Mouse (Mus musculus) layer of hippocampus, adult 11-12 months (tissue): ENCODE results near the gene Ppie.
"Not testable (repeated sequence)": the region's sequence is repeated elsewhere in the genome, so short reads cannot be mapped to it uniquely, and the experiment has no call there.

Source experiments
- DNase-seq: peaks from one replicate; pipeline ENCODE4 v3.0.0; 2022; ENCODE audit warnings: low spot score

Gene Ppie

DNA sequence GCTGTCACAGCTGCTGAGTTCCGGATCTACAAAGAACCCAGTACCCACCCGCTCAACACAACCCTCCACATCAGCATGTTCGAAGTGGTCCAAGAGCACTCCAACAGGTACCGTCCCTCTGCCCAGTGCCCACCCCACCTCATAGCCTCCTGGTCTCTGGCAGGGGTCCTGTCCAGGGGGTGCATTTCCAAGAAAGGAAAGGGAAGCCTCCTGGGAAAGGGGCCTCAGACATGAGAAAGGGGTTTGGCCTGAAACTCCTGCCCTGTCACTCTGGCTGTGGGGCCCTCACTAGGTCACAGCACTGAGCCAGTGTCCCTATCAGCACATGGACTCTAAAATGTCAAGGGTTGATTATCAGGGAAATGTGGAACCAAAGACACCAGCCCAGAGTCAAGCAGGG is 25.1 kb downstream of the Ppie start:
- DNase-seq, result not testable (repeated sequence)

DNA sequence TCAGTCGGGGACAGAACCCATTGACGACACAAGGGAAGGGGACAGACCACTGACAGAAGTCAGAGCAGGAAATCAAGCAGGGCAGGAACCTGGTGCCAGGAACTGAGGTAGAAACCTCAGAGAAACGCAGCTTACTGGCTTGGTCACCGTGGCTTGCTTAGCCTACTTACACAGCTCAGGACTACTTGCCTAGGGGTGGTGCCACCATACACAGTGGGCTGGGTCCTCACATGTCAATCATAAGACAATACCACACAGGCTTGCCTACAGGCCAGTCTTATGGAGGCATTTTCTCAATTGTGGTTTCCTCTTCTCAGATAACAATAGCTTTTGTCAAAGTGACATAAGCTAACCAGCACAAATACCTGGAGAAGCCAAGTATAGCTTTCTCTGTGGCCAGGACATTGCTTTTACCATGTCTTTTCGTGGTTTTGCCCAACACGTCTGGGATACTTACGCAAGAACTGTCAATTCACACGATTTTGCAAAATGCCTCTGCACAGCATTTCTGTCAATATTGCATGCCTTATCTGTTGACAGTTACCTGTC is 27.5 kb downstream of the Ppie start:
- DNase-seq, result no peak

DNA sequence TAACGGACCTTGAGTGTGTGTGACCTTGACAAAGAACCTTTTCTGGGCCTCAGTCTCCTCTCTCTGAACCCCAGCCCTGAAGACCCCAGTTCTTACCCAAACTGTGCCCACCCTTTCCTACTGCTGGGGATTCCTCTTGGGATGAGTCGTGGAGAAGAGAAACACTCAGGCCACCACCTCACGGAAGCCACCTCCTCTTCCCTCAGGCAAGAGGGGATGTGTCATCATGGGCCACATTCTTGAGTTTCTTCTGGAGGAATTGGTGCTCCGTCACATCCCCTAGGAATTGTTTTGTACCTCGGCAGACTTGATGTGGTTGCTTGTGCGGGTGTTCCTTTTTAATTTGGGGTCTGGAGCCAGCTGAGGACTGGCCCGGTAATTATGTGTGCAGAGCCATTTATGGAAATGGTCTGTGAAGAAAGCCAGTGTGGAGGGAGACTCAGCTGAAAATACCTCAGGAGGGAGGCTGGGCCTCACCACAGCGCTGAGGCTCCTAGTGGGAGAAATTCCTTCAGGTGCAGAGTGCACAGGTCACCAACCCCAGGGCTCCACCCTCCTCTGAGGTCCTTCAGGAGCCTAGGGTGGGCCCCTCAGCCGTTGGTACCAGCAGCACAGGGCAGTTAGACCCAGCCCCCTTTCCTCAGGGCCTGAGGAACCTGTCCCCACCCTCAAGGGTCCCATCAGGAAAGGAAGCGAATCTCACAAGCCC is 28.3 kb downstream of the Ppie start:
- not testable (repeated sequence) for DNase-seq

DNA sequence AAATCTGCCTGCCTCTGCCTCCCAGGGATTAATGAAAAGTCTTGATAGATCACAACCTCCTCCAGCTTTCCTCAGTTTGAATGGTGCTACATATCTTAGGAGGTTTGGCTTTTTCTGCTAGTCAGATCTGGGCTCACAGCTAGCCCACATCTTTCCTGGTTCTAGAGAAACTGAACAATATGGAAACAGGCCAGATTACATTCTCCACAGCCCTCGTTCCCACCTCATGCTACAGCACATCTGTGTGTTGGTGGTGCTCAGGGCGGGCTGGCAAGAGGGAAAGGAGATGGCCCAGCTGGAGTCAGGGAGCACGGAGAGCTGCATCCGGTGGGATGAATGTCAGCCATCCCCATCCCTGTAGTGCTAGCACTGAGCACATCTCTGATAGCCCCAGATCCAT is 29.0 kb downstream of the Ppie start:
- DNase-seq, result no peak

DNA sequence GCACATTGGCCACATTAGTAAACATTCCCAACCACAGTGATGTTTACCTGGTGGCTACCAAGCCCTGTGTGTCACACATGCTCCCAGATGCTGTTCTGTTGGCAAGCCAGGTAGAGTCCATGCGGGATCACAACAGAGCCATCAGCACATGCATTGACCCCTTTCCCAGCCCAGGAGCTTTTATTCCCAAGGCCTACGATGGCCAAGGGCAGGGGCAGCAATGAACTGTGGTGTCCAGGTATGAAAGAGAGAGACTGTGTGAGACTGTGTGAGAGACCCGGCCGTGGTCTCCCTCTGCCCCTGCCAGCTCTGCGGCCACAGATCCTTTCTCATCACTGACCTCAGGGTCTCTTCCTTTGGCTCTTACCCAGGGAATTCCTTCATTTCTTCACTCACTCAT is 31.7 kb downstream of the Ppie start:
- DNase-seq, result no peak

DNA sequence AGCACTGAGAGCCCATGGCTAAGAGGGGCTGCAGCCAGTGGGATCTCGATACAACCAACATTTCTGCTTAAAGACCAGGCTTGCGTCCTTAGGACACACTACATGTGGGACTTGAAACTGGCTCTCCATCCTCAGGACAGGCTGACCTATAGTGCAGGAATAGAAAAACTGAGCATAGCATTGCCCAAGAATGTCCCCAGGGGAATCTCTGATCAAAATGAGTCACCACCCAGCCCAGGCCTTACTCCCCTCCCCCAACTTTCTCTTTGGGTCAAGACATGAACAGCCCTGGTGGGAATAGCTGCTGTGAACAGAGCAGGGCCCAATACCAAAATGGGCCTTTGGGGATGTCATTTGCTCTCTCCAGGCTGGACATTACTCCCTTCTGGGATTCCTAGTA is 32.9 kb downstream of the Ppie start:
- DNase-seq, result no peak

DNA sequence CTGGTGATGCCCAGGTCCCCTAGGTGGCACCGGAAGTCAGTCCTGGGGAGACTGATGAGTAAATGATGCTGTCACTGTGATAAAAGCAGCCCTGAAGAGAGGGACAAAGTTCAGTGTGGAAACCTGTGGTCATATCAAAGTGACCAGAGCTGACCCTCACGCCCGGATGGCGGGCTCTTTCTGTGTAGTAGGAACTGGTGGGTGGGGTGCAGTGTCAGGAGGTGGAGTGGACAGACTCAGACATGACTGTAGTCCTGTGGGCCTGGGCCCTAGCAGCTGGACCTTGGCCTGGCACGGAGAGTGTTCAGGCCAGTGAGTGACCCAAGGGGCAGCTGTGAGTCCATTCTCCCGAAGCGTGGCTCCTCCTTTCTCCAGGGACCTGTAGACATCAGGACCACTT is 33.8 kb downstream of the Ppie start:
- DNase-seq, result not testable (repeated sequence)

DNA sequence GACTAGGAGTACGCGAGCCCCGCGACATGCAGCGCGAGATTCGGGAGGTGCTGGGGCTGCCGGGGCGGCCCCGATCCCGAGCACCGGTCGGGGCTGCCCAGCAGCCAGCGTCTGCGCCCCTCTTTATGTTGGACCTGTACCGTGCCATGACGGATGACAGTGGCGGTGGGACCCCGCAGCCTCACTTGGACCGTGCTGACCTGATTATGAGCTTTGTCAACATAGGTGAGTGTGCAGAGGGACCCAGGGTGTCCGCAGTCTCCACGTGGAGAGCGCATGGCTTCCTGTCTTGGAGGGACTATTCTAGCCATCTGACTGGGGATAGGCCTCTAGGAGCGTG is 34.3 kb downstream of the Ppie start:
- DNase-seq, result no peak

DNA sequence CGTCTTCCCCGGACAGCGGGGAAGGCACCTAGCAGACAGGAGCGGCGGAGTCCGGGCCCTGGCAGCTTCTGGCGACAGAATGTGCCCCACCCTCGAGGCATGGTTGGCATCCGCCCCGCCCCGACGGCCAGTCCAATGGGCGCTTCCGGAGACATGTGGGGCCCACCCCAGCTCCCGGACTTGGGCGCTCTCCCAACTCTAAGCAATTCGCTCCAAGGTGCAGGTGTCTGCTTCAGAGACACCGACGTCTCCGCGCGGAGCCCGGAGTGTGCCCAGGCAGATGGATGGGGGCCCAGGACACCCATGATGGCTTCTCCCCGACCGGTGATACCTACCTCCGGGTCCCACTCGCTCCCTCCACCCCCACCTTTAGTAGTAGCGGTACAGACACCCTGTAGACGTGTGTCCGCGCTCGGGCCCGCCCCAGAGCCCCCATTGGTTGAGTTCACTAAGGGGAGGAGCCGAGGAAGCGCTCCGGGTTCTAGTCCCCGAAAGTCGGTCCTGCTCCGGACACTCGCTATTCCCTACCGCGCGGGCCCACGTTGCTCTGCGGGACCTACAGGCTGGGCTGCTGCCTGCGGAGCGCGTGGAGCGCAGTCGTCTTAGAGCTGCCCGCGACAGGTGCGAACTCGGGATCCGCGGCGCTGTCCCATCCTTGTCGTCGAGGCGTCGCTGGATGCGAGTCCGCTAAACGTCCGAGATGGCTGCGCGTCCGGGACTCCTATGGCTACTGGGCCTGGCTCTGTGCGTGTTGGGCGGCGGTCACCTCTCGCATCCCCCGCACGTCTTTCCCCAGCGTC is 34.9 kb downstream of the Ppie start, which contains the start of gene Bmp8b:
Gene Bmp8b (plus strand): TSS at position 515 of the 800 bp plus-strand sequence.
- DNase-seq, result no peak

DNA sequence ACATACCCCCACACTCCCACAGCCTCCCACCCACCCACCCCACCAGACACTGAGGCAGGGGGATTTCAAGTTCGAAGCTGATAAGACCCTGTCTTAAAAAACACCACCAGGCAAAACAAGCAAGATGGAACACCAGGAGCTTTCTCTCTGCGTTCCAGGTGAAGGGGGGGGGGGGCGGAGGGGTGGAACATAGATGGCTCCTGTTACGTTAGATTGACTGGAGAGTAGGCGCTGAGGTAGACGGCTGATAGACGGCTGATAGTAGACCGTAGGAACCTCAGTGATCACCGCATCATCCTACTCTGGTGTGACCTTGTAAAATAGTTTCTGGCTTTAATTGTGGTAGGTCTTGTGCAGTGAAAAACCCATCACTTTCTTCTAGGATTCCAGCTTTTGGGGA is 45.9 kb downstream of the Ppie start:
- DNase-seq, result no peak

DNA sequence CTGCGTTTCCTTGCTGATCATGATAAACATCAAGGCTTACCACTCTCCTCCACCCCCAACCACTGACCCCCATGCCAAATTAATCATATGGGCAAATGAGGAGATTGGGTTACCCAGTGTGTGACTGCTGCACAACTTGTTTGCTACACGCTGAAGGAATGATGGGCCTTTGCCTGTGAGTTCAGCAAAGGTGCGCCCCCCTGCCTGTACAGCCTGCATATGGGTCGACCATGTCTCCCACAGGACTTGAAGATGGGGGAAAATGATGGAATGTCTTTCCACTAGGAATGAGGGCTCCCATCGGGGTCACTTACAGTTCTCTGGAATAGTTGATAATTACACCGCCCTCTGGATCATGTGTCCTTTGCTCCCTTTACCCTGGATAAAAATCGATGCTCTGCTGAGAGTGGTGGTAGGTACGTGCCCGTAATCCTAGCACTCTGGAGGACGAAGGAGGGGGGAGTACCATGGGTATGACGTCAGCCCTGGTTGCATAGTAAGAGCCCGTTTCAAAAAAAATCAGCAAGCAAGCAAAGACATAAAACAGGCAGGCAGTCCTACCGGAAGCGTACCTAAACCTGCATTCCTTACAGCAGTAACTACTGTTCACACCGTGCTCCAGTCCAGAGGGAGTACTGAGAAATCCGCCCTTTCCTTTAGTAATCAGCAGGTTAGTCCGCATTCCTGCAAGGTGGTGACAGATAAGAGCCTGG is 46.5 kb downstream of the Ppie start:
- DNase-seq, result no peak

DNA sequence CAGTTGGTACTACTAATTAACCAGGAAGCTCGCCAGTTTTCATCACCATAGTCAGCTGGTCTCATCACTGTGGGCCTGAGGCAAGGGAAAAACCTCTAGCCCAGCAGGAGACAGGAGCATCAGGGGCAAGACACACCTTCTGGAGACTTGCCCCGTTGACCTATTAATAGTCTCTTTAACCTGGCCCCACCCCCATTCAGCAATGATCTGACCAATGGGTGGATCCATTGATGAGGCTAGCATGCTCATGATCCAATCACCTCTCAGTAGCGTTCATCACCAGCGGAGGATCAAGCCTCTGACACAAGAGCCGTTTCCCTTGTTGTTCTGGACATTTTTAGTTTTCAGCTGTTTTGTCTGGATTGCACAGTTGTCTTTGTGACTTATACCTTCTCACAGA is 47.1 kb downstream of the Ppie start:
- DNase-seq, result no peak

DNA sequence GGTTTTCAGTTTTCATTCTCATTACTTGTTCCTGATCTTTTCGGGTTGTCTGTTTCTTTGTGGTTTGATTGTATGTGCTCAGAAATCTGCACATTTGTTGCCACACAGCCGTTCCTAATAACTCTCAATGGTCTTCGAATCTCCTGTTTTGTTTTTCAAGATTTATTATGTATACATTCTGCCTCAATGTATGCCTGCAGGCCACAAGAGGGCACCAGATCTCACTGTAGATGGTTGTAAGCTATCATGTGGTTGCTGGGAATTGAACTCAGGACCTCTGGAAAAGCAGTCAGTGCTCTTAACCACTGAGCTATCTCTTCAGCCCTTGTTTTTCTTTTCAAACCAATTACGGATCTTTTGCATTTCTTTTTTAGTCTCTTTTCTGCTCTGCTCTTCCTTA is 53.4 kb downstream of the Ppie start:
- DNase-seq, result no peak

DNA sequence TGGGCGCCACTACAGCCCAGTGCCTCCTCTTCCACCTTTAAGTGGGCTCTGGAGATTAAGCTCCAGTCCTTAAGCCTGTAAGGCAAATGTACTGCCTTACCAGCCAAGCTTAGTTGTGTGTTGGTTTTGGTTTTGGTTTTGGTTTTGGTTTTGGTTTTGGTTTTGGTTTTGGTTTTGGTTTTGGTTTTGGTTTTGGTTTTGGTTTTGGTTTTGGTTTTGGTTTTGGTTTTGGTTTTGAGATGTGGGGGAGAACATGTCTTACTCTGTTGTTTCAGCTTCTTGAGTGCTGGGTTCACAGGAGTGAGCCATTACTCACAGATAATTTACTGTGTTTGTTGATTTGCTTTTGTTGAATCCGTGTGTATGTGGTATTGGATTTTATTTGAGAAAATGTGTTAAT is 54.5 kb downstream of the Ppie start:
- no peak for DNase-seq

DNA sequence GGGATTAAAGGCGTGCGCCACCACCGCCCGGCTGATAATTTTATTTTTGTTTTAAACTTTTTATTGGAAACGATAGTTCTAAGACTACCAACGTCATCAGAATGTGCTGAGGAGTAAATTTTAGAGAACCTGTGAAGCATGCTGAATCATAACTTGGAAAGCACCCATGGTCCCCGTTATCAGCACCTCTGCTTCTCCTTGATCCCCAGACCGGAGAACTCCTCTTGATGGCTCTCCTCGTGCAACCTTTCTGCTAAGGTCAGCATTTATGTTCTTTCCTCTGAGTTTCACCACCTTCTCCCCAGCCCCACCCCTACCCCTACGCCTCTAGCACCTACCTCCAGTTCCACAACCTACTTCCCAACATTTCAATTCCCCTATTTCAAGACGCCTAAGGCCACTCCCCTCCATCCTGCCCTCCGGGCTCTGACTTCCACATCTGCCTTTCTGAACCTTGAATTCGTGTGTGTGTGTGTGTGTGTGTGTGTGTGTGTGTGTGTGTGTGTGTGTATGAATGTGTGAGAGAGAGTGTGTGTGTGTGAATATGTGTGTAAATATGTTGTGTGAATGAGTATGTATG is 56.3 kb downstream of the Ppie start:
- no peak for DNase-seq

DNA sequence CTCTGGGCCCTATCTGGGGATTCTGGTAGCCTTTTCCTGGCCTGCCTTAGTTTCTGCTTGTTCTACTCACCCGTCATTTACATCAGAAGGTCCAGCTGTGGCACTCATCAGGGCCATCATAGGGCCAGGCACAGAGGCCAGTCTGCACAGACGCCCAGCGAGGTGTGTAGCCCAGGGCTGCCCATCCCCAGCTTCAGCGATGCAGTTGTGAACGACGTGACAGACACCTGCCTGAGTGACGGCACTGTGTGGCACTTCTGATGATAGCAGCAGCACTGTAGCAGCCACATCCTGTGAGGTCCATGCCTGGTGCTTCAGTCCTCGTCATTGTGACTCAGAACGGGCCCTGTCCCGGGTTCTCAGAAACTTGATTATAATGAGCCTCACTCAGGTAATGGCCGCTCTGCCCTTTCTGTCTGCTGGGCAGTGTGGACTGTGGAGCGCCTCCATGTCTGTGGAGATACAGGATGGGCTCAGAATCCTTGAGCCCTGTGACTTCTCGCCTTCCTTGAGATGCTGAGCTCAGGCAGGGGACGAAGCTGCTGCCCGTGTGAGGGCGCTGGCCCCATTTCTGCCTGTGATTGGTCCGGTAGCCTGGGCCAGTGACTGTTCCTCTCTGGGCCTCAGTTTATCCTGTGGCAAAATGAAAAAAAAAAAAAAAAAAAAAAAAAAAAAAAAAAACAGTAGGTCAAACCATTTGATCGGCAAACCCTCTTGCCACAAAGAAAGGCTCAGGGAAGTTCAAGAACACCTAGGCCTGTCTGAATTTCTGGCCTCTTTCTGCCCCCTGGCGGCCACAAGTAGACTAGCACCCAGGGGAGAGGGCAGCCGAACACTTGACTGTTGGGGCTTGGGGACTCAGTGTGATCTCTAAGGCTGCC is 57.2 kb downstream of the Ppie start:
- peak; percentile 37 for DNase-seq

DNA sequence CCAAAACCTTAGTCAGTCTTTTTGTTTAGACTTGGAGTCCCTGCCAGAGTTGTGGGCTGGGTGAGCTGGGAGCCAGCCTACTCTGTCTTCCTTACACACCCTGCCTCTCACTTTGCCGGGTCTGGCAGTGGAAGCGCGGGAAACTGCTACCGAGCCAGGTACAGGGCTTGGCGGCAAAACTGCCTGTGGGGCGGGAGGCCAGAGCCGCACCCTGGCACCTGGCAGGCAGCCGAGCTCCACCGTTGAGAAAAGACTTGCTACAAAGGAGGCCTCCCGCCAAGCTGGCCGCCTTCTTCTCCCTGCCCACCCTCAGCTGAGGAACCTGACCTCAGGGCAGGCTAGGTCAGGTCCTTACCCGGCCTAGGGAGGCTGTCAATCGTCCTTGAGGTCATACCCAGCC is 59.0 kb downstream of the Ppie start:
- DNase-seq, result no peak

DNA sequence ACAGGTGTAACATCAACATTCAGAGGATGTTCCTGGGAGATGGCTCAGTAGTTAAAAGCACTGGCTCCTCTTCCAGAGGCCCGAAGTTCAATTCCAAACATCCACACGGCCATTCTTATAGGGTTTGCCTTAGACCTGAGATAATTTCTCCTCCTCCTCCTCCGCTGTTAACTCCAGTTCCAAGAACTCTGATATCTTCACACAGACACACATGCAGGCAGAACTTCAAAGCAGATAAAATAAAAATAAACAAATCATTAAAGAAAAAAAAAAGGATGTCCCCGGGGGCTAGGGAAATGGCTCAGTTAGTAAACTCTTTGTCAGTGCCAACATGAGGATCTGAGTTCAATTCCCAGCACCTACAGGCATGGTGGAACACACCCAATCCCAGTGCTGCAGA is 61.5 kb downstream of the Ppie start:
- DNase-seq, result no peak
